Mouse (Mus musculus) adrenal gland, postnatal 0 days (tissue): ENCODE results near the gene Cyp19a1. TPM values are rescaled to one million over a fixed set of nuclear protein-coding genes. Genes with fewer than 3 reads are reported as not detected.

Experiments
- polyA plus RNA-seq: library from polyadenylated mRNA; unstranded; fragments of >200 nt; fragmentation: Nextera tagmentation; extraction: Ambion mirVana; gene quantifications from 2 replicates; pipeline ENCODE4 v1.2.1, GENCODE M21; 2015

Gene Cyp19a1
- not detected in 2 replicates for polyA plus RNA-seq

GRCm38 (mm10) chr9:54268010-54268409, at the start of gene Cyp19a1:
Cyp19a1 (minus strand) TSS chr9:54268110.

GRCm38 (mm10) chr9:54286331-54286987, 18.5 kb upstream of the Cyp19a1 start, which contains the start of gene Gldn:
Gldn (plus strand) TSS chr9:54286486.

Other genes with a start within 250 kb of the Cyp19a1 start
- gene Tnfaip8l3, start 199.7 kb downstream of the Cyp19a1 start, polyA plus RNA-seq = 0.20 and 0.30 TPM in 2 replicates
- gene Gldn, start 18.4 kb upstream of the Cyp19a1 start, polyA plus RNA-seq = 0.77 and 1.3 TPM in 2 replicates
- gene Dmxl2, start 233.5 kb upstream of the Cyp19a1 start, polyA plus RNA-seq = 8.7 and 8.9 TPM in 2 replicates